9 mouse cellular contexts compared by ENCODE assay signal in genomic region chr6:83185895-83186861, GRCm38 (mm10). TPM values are rescaled to one million over a fixed set of nuclear protein-coding genes. Genes with fewer than 3 reads are reported as not detected.
DNase-seq lines count a peak whose midpoint lies in the region; ATAC-seq and TF ChIP-seq lines count a peak whose summit lies in the region.
"Had no signal": no experiment of that assay in that cellular context is flagged by ENCODE, and none has a peak within 500 bp of the region (broad histone marks: within the 10 kb centered on the region; RNA-seq: fewer than 3 reads in every experiment).

No protein-coding gene starts in this region.

- TF ChIP-seq CTCF in midbrain, postnatal 0 days (IDR thresholded peaks at IDR 0.05), result no peak

- H3K4me2 ChIP-seq in forebrain, embryonic 11.5 days (ENCODE audit: low read depth, low read length, severe bottlenecking), result peak overlapping the region; percentile 70
- H3K4me2 ChIP-seq in limb, embryonic 15.5 days, result peak overlapping the region; percentile 38
- peak overlapping the region; percentile 77 for H3K4me2 ChIP-seq in midbrain, postnatal 0 days (ENCODE audit: low read depth, low read length, poor library complexity, severe bottlenecking)

- WGBS in forebrain, embryonic 11.5 days, result 4% methylated on average over 25 of the region's 25 CpGs
- 14% methylated on average over 25 of the region's 25 CpGs for WGBS in limb, embryonic 15.5 days
- 7% methylated on average over 25 of the region's 25 CpGs for WGBS in midbrain, postnatal 0 days

- H3K36me3 ChIP-seq in forebrain, embryonic 11.5 days (ENCODE audit: control insufficient read depth, insufficient read depth, low read length), result peaks cover 7% of the 10 kb centered on the region
- H3K36me3 ChIP-seq in limb, embryonic 15.5 days, result peaks cover 60% of the 10 kb centered on the region
- peaks cover 43% of the 10 kb centered on the region for H3K36me3 ChIP-seq in midbrain, postnatal 0 days (ENCODE audit: insufficient read depth, low read length)

- peak overlapping the region; percentile 57 for H3K27ac ChIP-seq in forebrain, embryonic 11.5 days (ENCODE audit: low read depth, low read length)
- no peak overlapping the region for H3K27ac ChIP-seq in limb, embryonic 15.5 days
- H3K27ac ChIP-seq in midbrain, postnatal 0 days (ENCODE audit: low read depth, low read length), result peak overlapping the region; percentile 95

- H3K4me3 ChIP-seq in forebrain, embryonic 11.5 days (ENCODE audit: low read depth, low read length), result peak overlapping the region; percentile 36
- peak overlapping the region; percentile 27 for H3K4me3 ChIP-seq in limb, embryonic 15.5 days
- H3K4me3 ChIP-seq in midbrain, postnatal 0 days (ENCODE audit: low read depth, low read length), result peak overlapping the region; percentile 69

- no peaks in the 10 kb centered on the region for H3K27me3 ChIP-seq in forebrain, embryonic 11.5 days (ENCODE audit: control insufficient read depth, insufficient read depth, low read length)
- H3K27me3 ChIP-seq in limb, embryonic 15.5 days, result no peaks in the 10 kb centered on the region
- no peaks in the 10 kb centered on the region for H3K27me3 ChIP-seq in midbrain, postnatal 0 days (ENCODE audit: insufficient read depth, low read length)
- H3K27me3 ChIP-seq: CH12.LX had no signal

- H3K4me1 ChIP-seq in forebrain, embryonic 11.5 days (replicated peaks; ENCODE audit: control insufficient read depth, insufficient read depth, low read length), result peaks cover 15% of the 10 kb centered on the region; the same call in 1 of the 2 replicates
- H3K4me1 ChIP-seq in limb, embryonic 15.5 days, result peaks cover 17% of the 10 kb centered on the region
- peaks cover 15% of the 10 kb centered on the region; the same call in 1 of the 2 replicates for H3K4me1 ChIP-seq in midbrain, postnatal 0 days (ENCODE audit: insufficient read depth, low read length)

- intact Hi-C loops in heart, postnatal 10 days (cut with DNase I), result no loop called here

- ATAC-seq in forebrain, embryonic 11.5 days (replicated peaks; ENCODE audit: low FRiP score), result peak; percentile 94
- ATAC-seq in limb, embryonic 15.5 days (ENCODE audit: insufficient number of reproducible peaks, low FRiP score, low TSS enrichment, low read depth), result peak; percentile 56; the same call in 1 of the 2 replicates
- ATAC-seq in midbrain, postnatal 0 days (ENCODE audit: low FRiP score), result peak; percentile 94

- DNase-seq in spleen, adult 18-20 months, result peak; percentile 15 to 30
- no peak for DNase-seq in spleen, adult 12 weeks (ENCODE audit: low spot score)
- peak; percentile 88 for DNase-seq in forebrain, embryonic 11.5 days (ENCODE audit: low spot score)
- DNase-seq in heart, postnatal 10 days, result peak; percentile 43 to 48
- DNase-seq in kidney, postnatal 10 days, result peak; percentile 78
- peak; percentile 94 for DNase-seq in midbrain, postnatal 0 days (ENCODE audit: low spot score)
- peak; percentile 64 for DNase-seq in testis, postnatal 14 days (ENCODE audit: low spot score)

- H3K9ac ChIP-seq in forebrain, embryonic 11.5 days (ENCODE audit: low read length), result peak overlapping the region; percentile 67
- H3K9ac ChIP-seq in limb, embryonic 15.5 days, result no peak overlapping the region
- H3K9ac ChIP-seq in midbrain, postnatal 0 days (replicated peaks; ENCODE audit: low read length, poor library complexity, severe bottlenecking), result peak overlapping the region; percentile 88

- H3K9me3 ChIP-seq in forebrain, embryonic 11.5 days (ENCODE audit: control insufficient read depth, low read length), result no peaks in the 10 kb centered on the region
- H3K9me3 ChIP-seq in limb, embryonic 15.5 days, result no peaks in the 10 kb centered on the region
- H3K9me3 ChIP-seq in midbrain, postnatal 0 days (ENCODE audit: low read length), result no peaks in the 10 kb centered on the region

RNA-seq across cellular contexts. Expression of gene Dctn1, which starts 20.5 kb away (rescaled TPM):
- polyA plus RNA-seq in forebrain, embryonic 11.5 days (2014; fragmentation: Nextera tagmentation; extraction: Ambion mirVana), result 99.6 and 104 TPM in 2 replicates
- total RNA-seq in heart, postnatal 10 days (2021), result 100 to 1,000 TPM; 121 to 127 TPM
- 90.3 and 91.9 TPM in 2 replicates for polyA plus RNA-seq in limb, embryonic 15.5 days (2015; fragmentation: Nextera tagmentation; extraction: Ambion mirVana)
- total RNA-seq in midbrain, postnatal 0 days (2014; rRNA removed), result 126 and 129 TPM in 2 replicates
- polyA plus RNA-seq in midbrain, postnatal 0 days (2015; fragmentation: Nextera tagmentation; extraction: Ambion mirVana), result 166 TPM in 2 replicates

RNA-seq across cellular contexts. Expression of gene 1700003E16Rik, which starts 30.0 kb away (rescaled TPM):
- polyA plus RNA-seq in forebrain, embryonic 11.5 days (2014; fragmentation: Nextera tagmentation; extraction: Ambion mirVana), result 1.2 and 1.9 TPM in 2 replicates
- total RNA-seq in heart, postnatal 10 days (2021), result under 1 TPM in 1 of 2 experiments, not detected in 1; 0.12 TPM
- 3.1 and 3.4 TPM in 2 replicates for polyA plus RNA-seq in limb, embryonic 15.5 days (2015; fragmentation: Nextera tagmentation; extraction: Ambion mirVana)
- total RNA-seq in midbrain, postnatal 0 days (2014; rRNA removed), result 15.6 and 20.5 TPM in 2 replicates
- 18.0 and 18.2 TPM in 2 replicates for polyA plus RNA-seq in midbrain, postnatal 0 days (2015; fragmentation: Nextera tagmentation; extraction: Ambion mirVana)

RNA-seq across cellular contexts. Expression of gene Wdr54, which starts 30.0 kb away (rescaled TPM):
- 12.6 and 15.6 TPM in 2 replicates for polyA plus RNA-seq in forebrain, embryonic 11.5 days (2014; fragmentation: Nextera tagmentation; extraction: Ambion mirVana)
- total RNA-seq in heart, postnatal 10 days (2021), result 1 to 10 TPM; 1.7 to 1.8 TPM
- 4.8 and 5.4 TPM in 2 replicates for polyA plus RNA-seq in limb, embryonic 15.5 days (2015; fragmentation: Nextera tagmentation; extraction: Ambion mirVana)
- total RNA-seq in midbrain, postnatal 0 days (2014; rRNA removed), result 12.7 and 15.9 TPM in 2 replicates
- 21.5 and 27.5 TPM in 2 replicates for polyA plus RNA-seq in midbrain, postnatal 0 days (2015; fragmentation: Nextera tagmentation; extraction: Ambion mirVana)

RNA-seq across cellular contexts. Expression of gene Slc4a5, which starts 33.5 kb away (rescaled TPM):
- 0.35 and 0.84 TPM in 2 replicates for polyA plus RNA-seq in forebrain, embryonic 11.5 days (2014; fragmentation: Nextera tagmentation; extraction: Ambion mirVana)
- total RNA-seq in heart, postnatal 10 days (2021), result not detected
- 0.06 and 0.07 TPM in 2 replicates for polyA plus RNA-seq in limb, embryonic 15.5 days (2015; fragmentation: Nextera tagmentation; extraction: Ambion mirVana)
- 0.57 and 3.3 TPM in 2 replicates for total RNA-seq in midbrain, postnatal 0 days (2014; rRNA removed)
- polyA plus RNA-seq in midbrain, postnatal 0 days (2015; fragmentation: Nextera tagmentation; extraction: Ambion mirVana), result 0.16 and 0.25 TPM in 2 replicates

RNA-seq across cellular contexts. Expression of gene Rtkn, which starts 50.9 kb away (rescaled TPM):
- 17.8 and 23.0 TPM in 2 replicates for polyA plus RNA-seq in forebrain, embryonic 11.5 days (2014; fragmentation: Nextera tagmentation; extraction: Ambion mirVana)
- total RNA-seq in heart, postnatal 10 days (2021), result 10 to 100 TPM; 10.7 to 11.7 TPM
- polyA plus RNA-seq in limb, embryonic 15.5 days (2015; fragmentation: Nextera tagmentation; extraction: Ambion mirVana), result 76.7 and 79.5 TPM in 2 replicates
- 24.3 and 30.9 TPM in 2 replicates for total RNA-seq in midbrain, postnatal 0 days (2014; rRNA removed)
- polyA plus RNA-seq in midbrain, postnatal 0 days (2015; fragmentation: Nextera tagmentation; extraction: Ambion mirVana), result 12.5 and 14.6 TPM in 2 replicates
